Mouse (Mus musculus) urinary bladder, adult 18-20 months (tissue): Measurements from ENCODE around the gene Gm17324.

Experiments
- DNase-seq, 2 experiments: peaks; one replicate each; pipeline ENCODE4 v3.0.0; 2022; ENCODE audit warnings: low spot score in 2 of 2, mixed read lengths in 2 of 2

Gene Gm17324

GRCm38 (mm10) chr9:78465725-78466124, 17.1 kb upstream of the Gm17324 start:
- DNase-seq = no peak

GRCm38 (mm10) chr9:78463337-78463736, 14.8 kb upstream of the Gm17324 start:
- no peak for DNase-seq

GRCm38 (mm10) chr9:78457026-78457425, 8.4 kb upstream of the Gm17324 start:
- no peak for DNase-seq

- DNase-seq = no peak
Measured at GRCm38 (mm10) chr9:78451382-78451781, 2.8 kb upstream of the Gm17324 start.

GRCm38 (mm10) chr9:78450404-78450803, 1.8 kb upstream of the Gm17324 start:
- no peak for DNase-seq

- no peak for DNase-seq
Measured at GRCm38 (mm10) chr9:78447606-78447972, 997 bp downstream of the Gm17324 start.

- DNase-seq = peak; percentile 46 to 62
Measured at GRCm38 (mm10) chr9:78442579-78443392, 5.8 kb downstream of the Gm17324 start, which contains the start of gene Cgas. Gene Cgas, minus strand, starts transcription at chr9:78443237.

GRCm38 (mm10) chr9:78442237-78442578, 6.4 kb downstream of the Gm17324 start:
- DNase-seq = no peak

GRCm38 (mm10) chr9:78439426-78439825, 9.2 kb downstream of the Gm17324 start:
- DNase-seq = no peak

GRCm38 (mm10) chr9:78432471-78432870, 16.1 kb downstream of the Gm17324 start:
- DNase-seq = no peak

- no peak for DNase-seq
Measured at GRCm38 (mm10) chr9:78430486-78430885, 18.1 kb downstream of the Gm17324 start.

GRCm38 (mm10) chr9:78429551-78429950, 19.0 kb downstream of the Gm17324 start:
- DNase-seq = no peak

- DNase-seq = no peak
Measured at GRCm38 (mm10) chr9:78428870-78429432, 19.6 kb downstream of the Gm17324 start.

- no peak for DNase-seq
Measured at GRCm38 (mm10) chr9:78428185-78428584, 20.4 kb downstream of the Gm17324 start.

GRCm38 (mm10) chr9:78427362-78427781, 21.2 kb downstream of the Gm17324 start:
- no peak for DNase-seq

- DNase-seq = no peak
Measured at GRCm38 (mm10) chr9:78401596-78401995, 47.0 kb downstream of the Gm17324 start.

- DNase-seq = no peak
Measured at GRCm38 (mm10) chr9:78400570-78400969, 48.0 kb downstream of the Gm17324 start.
